Mouse (Mus musculus) heart, postnatal 0 days (tissue): ENCODE measurements around the gene Vgll4.

Experiments
- CTCF ChIP-seq: IDR thresholded peaks from 2 replicates; pipeline ENCODE4 v1.5.1; 2016; ENCODE audit warnings: antibody characterized with exemption, control low read depth, low read depth
- EP300 ChIP-seq: IDR thresholded peaks from 2 replicates; pipeline ENCODE4 v1.6.1; 2016; ENCODE audit warnings: antibody characterized with exemption, low read depth

DNA sequence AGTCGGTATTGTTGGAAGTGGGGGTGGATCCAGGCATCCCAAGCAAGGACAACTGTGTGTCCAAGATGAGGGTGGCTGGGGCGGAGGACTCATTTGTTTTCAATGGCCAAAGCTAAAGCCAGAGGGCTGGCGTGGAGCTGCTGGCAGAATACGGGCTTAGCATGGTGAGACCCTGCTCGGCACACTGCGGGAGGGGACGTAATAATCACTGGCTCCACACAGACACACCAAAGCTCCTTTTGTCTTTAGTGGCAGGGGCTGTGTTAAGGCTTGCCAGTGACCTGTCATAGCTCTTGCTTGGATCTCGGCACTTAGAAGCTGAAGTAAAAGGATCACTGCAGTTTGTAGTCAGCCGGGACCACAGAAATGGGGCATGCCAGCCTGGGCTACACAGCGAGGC is 69.6 kb downstream of the Vgll4 start:
- TF ChIP-seq CTCF (no peak), EP300 (no peak)
